Mouse (Mus musculus) MEL (cell line): ENCODE measurements around the gene Dand5. TPM values are rescaled to one million over a fixed set of nuclear protein-coding genes. Genes with fewer than 3 reads are reported as not detected.

Experiments
- DNase-seq: peaks from one replicate; pipeline ENCODE4 v3.0.0; 2011; ENCODE audit warnings: low read depth, low spot score
- H3K27ac ChIP-seq: 2 replicates; pipeline ENCODE4 v1.5.1; 2012; ENCODE audit warnings: low read depth, mild to moderate bottlenecking, control low read depth, low read length, moderate library complexity; ENCODE audit not compliant: control insufficient read depth
- H3K27me3 ChIP-seq, 2 experiments: fragments of 150-350 bp in 1 of 2; sonication (generic) in 1 of 2; 2 replicates each; pipeline ENCODE4 v1.6.1; 2012; ENCODE audit warnings: low read length in 2 of 2, mild to moderate bottlenecking in 2 of 2, improper control_type of control experiment in 1 of 2, moderate library complexity in 1 of 2; ENCODE audit not compliant: insufficient read depth in 2 of 2, control insufficient read depth in 1 of 2
- H3K36me3 ChIP-seq, 2 experiments: 2 replicates each; pipeline ENCODE4 v1.6.1; 2012 to 2014; ENCODE audit warnings: low read length in 2 of 2, improper control_type of control experiment in 1 of 2, inconsistent platforms in 1 of 2, mild to moderate bottlenecking in 1 of 2; ENCODE audit not compliant: insufficient read depth in 2 of 2, control insufficient read depth in 1 of 2
- H3K4me1 ChIP-seq, 2 experiments: fragments of 150-350 bp in 1 of 2; sonication (generic) in 1 of 2; 2 replicates each; pipeline ENCODE4 v1.6.1; 2012; ENCODE audit warnings: low read length in 2 of 2, improper control_type of control experiment in 1 of 2, mild to moderate bottlenecking in 1 of 2; ENCODE audit not compliant: insufficient read depth in 2 of 2, control insufficient read depth in 1 of 2
- H3K4me3 ChIP-seq, 2 experiments: fragments of 150-350 bp in 1 of 2; sonication (generic) in 1 of 2; 2 replicates each; pipeline ENCODE4 v1.5.1; 2012; ENCODE audit warnings: low read depth in 2 of 2, low read length in 2 of 2, mild to moderate bottlenecking in 2 of 2, moderate library complexity in 2 of 2, control low read depth in 1 of 2, improper control_type of control experiment in 1 of 2; ENCODE audit not compliant: control insufficient read depth in 1 of 2, insufficient read depth in 1 of 2
- H3K79me2 ChIP-seq: 2 replicates; pipeline ENCODE4 v1.6.1; 2012; ENCODE audit warnings: mild to moderate bottlenecking, low read length, moderate library complexity; ENCODE audit not compliant: control insufficient read depth, poor library complexity, insufficient read depth
- H3K9ac ChIP-seq: 2 replicates; pipeline ENCODE4 v1.6.1; 2012; ENCODE audit warnings: low read depth, mild to moderate bottlenecking, control low read depth, low read length, moderate library complexity; ENCODE audit not compliant: control insufficient read depth, poor library complexity, severe bottlenecking
- H3K9me3 ChIP-seq: fragments of 150-350 bp; sonication (generic); replicated peaks from 2 replicates; pipeline ENCODE4 v1.6.1; 2012; ENCODE audit warnings: mild to moderate bottlenecking, low read length, improper control_type of control experiment, moderate library complexity; ENCODE audit not compliant: insufficient read depth
- BHLHE40 ChIP-seq: IDR thresholded peaks from 2 replicates; pipeline ENCODE4 v1.6.1; 2012; ENCODE audit warnings: low read depth, mild to moderate bottlenecking, inconsistent platforms, low read length, improper control_type of control experiment, borderline replicate concordance
- CHD1 ChIP-seq: IDR thresholded peaks from 2 replicates; pipeline ENCODE4 v1.6.1; 2012; ENCODE audit warnings: low read depth, mild to moderate bottlenecking, inconsistent platforms, low read length, improper control_type of control experiment
- CHD2 ChIP-seq: IDR thresholded peaks from 2 replicates; pipeline ENCODE4 v1.6.1; 2011; ENCODE audit warnings: low read length, improper control_type of control experiment
- CTCF ChIP-seq, 3 experiments: IDR thresholded peaks in 2 of 3; conservative IDR thresholded peaks in 1 of 3; 2 replicates each; pipeline ENCODE4 v1.5.1; 2011 to 2012; ENCODE audit warnings: low read length in 3 of 3, low read depth in 2 of 3, mild to moderate bottlenecking in 2 of 3, improper control_type of control experiment in 1 of 3, inconsistent platforms in 1 of 3, mixed read lengths in 1 of 3, moderate library complexity in 1 of 3; ENCODE audit not compliant: control insufficient read depth in 1 of 3, insufficient read depth in 1 of 3, poor library complexity in 1 of 3, severe bottlenecking in 1 of 3
- E2F4 ChIP-seq: IDR thresholded peaks from 2 replicates; pipeline ENCODE4 v1.6.1; 2011; ENCODE audit warnings: low read depth, low read length, improper control_type of control experiment, borderline replicate concordance
- ELF1 ChIP-seq: IDR thresholded peaks from 2 replicates; pipeline ENCODE4 v1.6.1; 2014; ENCODE audit warnings: low read depth, mild to moderate bottlenecking, inconsistent platforms, low read length, improper control_type of control experiment, moderate library complexity
- EP300 ChIP-seq, 2 experiments: IDR thresholded peaks; 2 replicates each; pipeline ENCODE4 v1.6.1; 2011; ENCODE audit warnings: improper control_type of control experiment in 2 of 2, low read length in 2 of 2, low read depth in 1 of 2, mild to moderate bottlenecking in 1 of 2
- ETS1 ChIP-seq: IDR thresholded peaks from 2 replicates; pipeline ENCODE4 v1.6.1; 2012; ENCODE audit warnings: low read depth, mild to moderate bottlenecking, inconsistent platforms, low read length, improper control_type of control experiment, moderate library complexity
- HCFC1 ChIP-seq: IDR thresholded peaks from 2 replicates; pipeline ENCODE4 v1.6.1; 2012; ENCODE audit warnings: low read depth, mild to moderate bottlenecking, inconsistent platforms, low read length, improper control_type of control experiment, moderate library complexity
- JUND ChIP-seq: IDR thresholded peaks from 2 replicates; pipeline ENCODE4 v1.6.1; 2011; ENCODE audit warnings: low read depth, mild to moderate bottlenecking, improper control_type of control experiment, low read length
- KAT2A ChIP-seq: conservative IDR thresholded peaks from 2 replicates; pipeline ENCODE4 v1.6.1; 2012; ENCODE audit warnings: low read depth, low read length, improper control_type of control experiment, inconsistent platforms
- MAZ ChIP-seq: IDR thresholded peaks from 2 replicates; pipeline ENCODE4 v1.6.1; 2012; ENCODE audit warnings: low read depth, mild to moderate bottlenecking, inconsistent platforms, low read length, improper control_type of control experiment
- MEF2A ChIP-seq: IDR thresholded peaks from 2 replicates; pipeline ENCODE4 v1.6.1; 2014; ENCODE audit warnings: low read depth, mild to moderate bottlenecking, inconsistent platforms, low read length, improper control_type of control experiment; ENCODE audit not compliant: poor library complexity, insufficient replicate concordance, severe bottlenecking; ENCODE audit errors: extremely low read depth
- MYB ChIP-seq: IDR thresholded peaks from 2 replicates; pipeline ENCODE4 v1.6.1; 2011; ENCODE audit warnings: mild to moderate bottlenecking, low read depth, low read length, improper control_type of control experiment
- MYC ChIP-seq: IDR thresholded peaks from 2 replicates; pipeline ENCODE4 v1.6.1; 2011; ENCODE audit warnings: low read depth, mild to moderate bottlenecking, low read length, improper control_type of control experiment, moderate library complexity
- NELFE ChIP-seq: IDR thresholded peaks from 2 replicates; pipeline ENCODE4 v1.6.1; 2011; ENCODE audit warnings: low read depth, low read length, improper control_type of control experiment
- POLR2A ChIP-seq, 2 experiments: IDR thresholded peaks; 2 replicates each; pipeline ENCODE4 v1.6.1; 2011 to 2012; ENCODE audit warnings: low read length in 2 of 2, mild to moderate bottlenecking in 2 of 2, control low read depth in 1 of 2, improper control_type of control experiment in 1 of 2, low read depth in 1 of 2, moderate library complexity in 1 of 2; ENCODE audit not compliant: control insufficient read depth in 1 of 2, insufficient read depth in 1 of 2, poor library complexity in 1 of 2
- POLR2AphosphoS2 ChIP-seq: IDR thresholded peaks from 2 replicates; pipeline ENCODE4 v1.6.1; 2011; ENCODE audit warnings: low read length, improper control_type of control experiment
- POLR2AphosphoS5 ChIP-seq: IDR thresholded peaks from 2 replicates; pipeline ENCODE4 v1.6.1; 2012; ENCODE audit warnings: low read depth, borderline replicate concordance, mild to moderate bottlenecking, inconsistent platforms, low read length, moderate library complexity, mixed read lengths
- RAD21 ChIP-seq: IDR thresholded peaks from 2 replicates; pipeline ENCODE4 v1.6.1; 2011; ENCODE audit warnings: mild to moderate bottlenecking, low read depth, low read length, improper control_type of control experiment
- RCOR1 ChIP-seq: IDR thresholded peaks from 2 replicates; pipeline ENCODE4 v1.6.1; 2012; ENCODE audit warnings: low read depth, mild to moderate bottlenecking, inconsistent platforms, low read length, improper control_type of control experiment
- SIN3A ChIP-seq: IDR thresholded peaks from 2 replicates; pipeline ENCODE4 v1.6.1; 2012; ENCODE audit warnings: low read length, improper control_type of control experiment, inconsistent platforms
- SMC3 ChIP-seq: IDR thresholded peaks from 2 replicates; pipeline ENCODE4 v1.6.1; 2011; ENCODE audit warnings: low read depth, low read length, improper control_type of control experiment
- TAL1 ChIP-seq: IDR thresholded peaks from 2 replicates; pipeline ENCODE4 v1.6.1; 2012; ENCODE audit warnings: mild to moderate bottlenecking, inconsistent platforms, low read length, moderate library complexity, mixed read lengths
- TBP ChIP-seq: IDR thresholded peaks from 2 replicates; pipeline ENCODE4 v1.8.0; 2011; ENCODE audit warnings: low read depth, low read length, improper control_type of control experiment
- TCF12 ChIP-seq: IDR thresholded peaks from 2 replicates; pipeline ENCODE4 v1.6.1; 2014; ENCODE audit warnings: low read depth, mild to moderate bottlenecking, inconsistent platforms, low read length, improper control_type of control experiment, moderate library complexity
- UBTF ChIP-seq: IDR thresholded peaks from 2 replicates; pipeline ENCODE4 v1.6.1; 2012; ENCODE audit warnings: low read depth, mild to moderate bottlenecking, inconsistent platforms, low read length, improper control_type of control experiment, moderate library complexity, borderline replicate concordance; ENCODE audit not compliant: insufficient read depth
- ZC3H11A ChIP-seq: IDR thresholded peaks from 2 replicates; pipeline ENCODE4 v1.6.1; 2012; ENCODE audit warnings: low read depth, mild to moderate bottlenecking, inconsistent platforms, low read length, improper control_type of control experiment
- ZMIZ1 ChIP-seq: IDR thresholded peaks from 2 replicates; pipeline ENCODE4 v1.6.1; 2012; ENCODE audit warnings: low read depth, mild to moderate bottlenecking, inconsistent platforms, low read length, improper control_type of control experiment, moderate library complexity
- polyA plus RNA-seq, 2 experiments: library from polyadenylated mRNA; stranded (reverse) in 1 of 2; unstranded in 1 of 2; fragments of >175 nt in 1 of 2; fragments of >200 nt in 1 of 2; gene quantifications; 2 replicates each; pipeline versions ENCODE4 v1.2.1 to v1.2.4; 2012; ENCODE audit warnings: low replicate concordance in 2 of 2, low read depth in 1 of 2; ENCODE audit not compliant: insufficient read length in 2 of 2, insufficient read depth in 1 of 2, missing spikeins in 1 of 2
- total RNA-seq: library from RNA; depleted of rRNA; stranded (reverse); fragments of 300-350 nt; gene quantifications from 2 replicates; pipeline ENCODE4 v1.2.3, GENCODE M21; 2012

Dand5 gene
- total and polyA plus RNA-seq, 3 experiments, result 1.7 to 2.2 TPM; not detected in 1

DNA sequence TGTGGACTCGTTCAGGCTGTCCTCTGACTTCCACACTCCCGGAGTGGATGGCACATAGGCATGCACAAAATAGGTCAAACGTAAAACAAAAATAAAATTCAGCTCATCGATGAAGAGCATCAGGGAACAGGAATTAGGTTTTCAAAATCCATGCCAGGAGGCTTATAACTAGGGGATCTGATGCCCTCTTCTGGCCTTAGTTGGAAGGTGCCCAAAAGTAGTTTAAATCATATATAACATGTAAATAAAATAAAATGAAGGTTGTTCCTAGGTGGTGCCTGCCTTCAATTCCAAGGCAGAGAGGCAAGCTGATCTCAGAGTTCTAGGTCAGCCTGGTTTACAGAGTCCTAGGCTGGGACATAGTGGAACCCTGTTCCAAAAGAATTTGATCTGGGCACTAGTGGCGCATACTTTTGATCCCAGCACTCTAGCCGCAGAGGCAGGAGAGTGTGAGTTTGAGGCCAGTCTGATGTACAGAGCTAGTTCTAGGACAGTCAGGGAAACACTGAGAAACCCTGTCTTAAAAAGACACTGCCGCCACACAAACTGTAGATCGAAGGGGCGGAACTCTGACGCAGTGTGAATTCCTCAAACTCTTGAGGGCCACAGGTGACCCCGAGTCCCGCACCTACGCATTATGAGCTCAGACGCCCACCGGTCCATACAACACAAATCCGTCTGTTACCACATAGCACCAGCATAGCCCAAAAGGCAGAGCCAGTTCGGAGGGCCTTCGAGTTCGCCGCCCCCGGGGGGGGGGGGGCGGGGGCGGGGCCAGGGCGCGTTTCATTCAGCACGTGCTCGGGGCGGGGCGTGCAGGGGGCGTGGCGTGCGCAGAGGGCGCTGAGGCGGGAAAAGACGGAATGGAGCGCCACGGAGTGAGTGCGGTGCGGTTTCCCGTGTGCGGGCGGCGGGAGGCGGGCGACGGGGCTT, 49.0 kb upstream of the Dand5 start, which contains the start of gene Syce2 (continued):
- TF ChIP-seq RCOR1 (no peak), SMC3 (peak; percentile 53), ZMIZ1 (no peak), TCF12 (no peak), ELF1 (no peak), E2F4 (no peak; the same call in 1 of the 2 replicates), POLR2AphosphoS2 (peak; percentile 48; the same call in 1 of the 2 replicates), MAZ (peak; percentile 84; the same call in 1 of the 2 replicates), TAL1 (no peak), CTCF (IDR thresholded peaks at IDR 0.05 in 2 of 3, conservative IDR thresholded peaks at IDR 0.05 in 1 of 3; ENCODE audit: control insufficient read depth in 1 of 3, insufficient read depth in 1 of 3, low read depth in 2 of 3, low read length in 3 of 3, poor library complexity in 1 of 3, severe bottlenecking in 1 of 3) (peak; percentile 14 to 53 (median 46); a peak in 5 of 6 replicates), ETS1 (peak; percentile 31; the same call in 1 of the 2 replicates), UBTF (no peak), KAT2A (no peak), POLR2A (IDR thresholded peaks at IDR 0.05; ENCODE audit: control insufficient read depth in 1 of 2, insufficient read depth in 1 of 2, low read depth in 1 of 2, low read length in 2 of 2, poor library complexity in 1 of 2) (peak; percentile 12 to 23; a peak in 2 of 4 replicates), SIN3A (no peak), CHD1 (no peak), RAD21 (peak; percentile 52)

DNA sequence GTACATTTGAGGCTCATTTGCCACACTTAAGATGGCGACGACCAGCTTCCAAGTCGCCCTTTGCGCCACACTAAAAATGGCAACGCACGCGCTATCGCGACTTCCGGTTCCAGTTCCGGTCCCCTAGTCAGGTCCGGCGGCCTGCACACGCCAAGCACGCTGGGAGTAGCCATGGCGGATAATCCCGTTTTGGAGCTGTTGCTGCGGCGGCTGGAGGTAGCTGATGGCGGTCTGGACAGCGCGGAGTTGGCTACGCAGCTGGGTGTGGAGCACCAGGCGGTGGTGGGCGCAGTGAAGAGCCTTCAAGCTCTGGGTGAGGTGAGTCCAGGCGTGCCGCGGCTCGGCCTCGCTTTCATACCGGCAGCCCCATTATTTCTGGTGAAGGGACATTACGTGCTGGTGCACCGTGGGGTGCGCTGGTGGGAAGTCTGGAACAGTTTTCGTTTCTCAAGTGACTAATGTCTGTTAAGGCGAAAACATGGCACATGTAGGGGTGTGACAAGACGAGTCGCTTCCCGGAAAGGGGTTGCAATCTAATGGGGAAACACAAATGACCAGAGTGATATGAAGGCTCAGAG, 34.3 kb upstream of the Dand5 start, which contains the start of gene Farsa:
Gene Farsa, plus strand, starts transcription at position 126 of the 578 bp plus-strand sequence.
- DNase-seq, result peak; percentile 97
- Histone ChIP-seq H3K9me3 (no peaks in the 10 kb centered on the region), H3K79me2 (peaks cover 36% of the 10 kb centered on the region), H3K27me3 (no peaks in the 10 kb centered on the region), H3K9ac (peak within 1 kb of the TSS; percentile 87), H3K4me1 (peaks cover 5 to 8% of the 10 kb centered on the region in 2 experiments; a peak in 3 of 4 replicates), H3K36me3 (peaks cover 10 to 18% of the 10 kb centered on the region in 2 experiments), H3K27ac (peak within 1 kb of the TSS; percentile 74), H3K4me3 (peak within 1 kb of the TSS; percentile 87)
- TF ChIP-seq E2F4 (no peak), POLR2AphosphoS2 (peak; percentile 99), ZMIZ1 (peak; percentile 96), MYB (no peak), NELFE (peak; percentile 98), MAZ (peak; percentile 65; the same call in 1 of the 2 replicates), EP300 (IDR thresholded peaks at IDR 0.05; ENCODE audit: low read depth in 1 of 2, low read length in 2 of 2) (peak in 1 of 2 experiments; percentile 62; a peak in 2 of 4 replicates), MYC (peak; percentile 97), ZC3H11A (no peak), RCOR1 (peak; percentile 97), MEF2A (peak; percentile 40; the same call in 1 of the 2 replicates), SIN3A (peak; percentile 91), TCF12 (peak; percentile 86), KAT2A (peak; percentile 94), CHD2 (no peak; the same call in 1 of the 2 replicates), POLR2AphosphoS5 (peak; percentile 89), JUND (no peak), BHLHE40 (peak; percentile 51; the same call in 1 of the 2 replicates), HCFC1 (peak; percentile 100), POLR2A (IDR thresholded peaks at IDR 0.05; ENCODE audit: control insufficient read depth in 1 of 2, insufficient read depth in 1 of 2, low read depth in 1 of 2, low read length in 2 of 2, poor library complexity in 1 of 2) (peak; percentile 98 to 99), TBP (peak; percentile 91), CTCF (IDR thresholded peaks at IDR 0.05 in 2 of 3, conservative IDR thresholded peaks at IDR 0.05 in 1 of 3; ENCODE audit: control insufficient read depth in 1 of 3, insufficient read depth in 1 of 3, low read depth in 2 of 3, low read length in 3 of 3, poor library complexity in 1 of 3, severe bottlenecking in 1 of 3) (no peak), SMC3 (no peak)
